Mouse (Mus musculus): Measurements from ENCODE around the gene Atg13.

Atg13 gene

GRCm38 (mm10) chr2:91695436-91696224 lies 14.7 kb downstream of the Atg13 start:
- DNase-seq (ENCODE audit: low spot score in 2 of 2): no peak

GRCm38 (mm10) chr2:91689452-91689851 lies 20.9 kb downstream of the Atg13 start:
- peak; percentile 71 to 75 for DNase-seq (ENCODE audit: low spot score in 2 of 2)

- no peak for DNase-seq (ENCODE audit: low spot score in 2 of 2)
Observed at GRCm38 (mm10) chr2:91683919-91684318, 26.5 kb downstream of the Atg13 start.

- peak; percentile 70 to 81 for DNase-seq (ENCODE audit: low spot score in 2 of 2)
Observed at GRCm38 (mm10) chr2:91682850-91683249, 27.5 kb downstream of the Atg13 start.

- DNase-seq (ENCODE audit: low spot score in 2 of 2): no peak
Observed at GRCm38 (mm10) chr2:91676961-91677360, 33.4 kb downstream of the Atg13 start.

GRCm38 (mm10) chr2:91676420-91676819 lies 34.0 kb downstream of the Atg13 start:
- no peak for DNase-seq (ENCODE audit: low spot score in 2 of 2)

- peak; percentile 52 to 65 for DNase-seq (ENCODE audit: low spot score in 2 of 2)
Observed at GRCm38 (mm10) chr2:91674895-91675294, 35.5 kb downstream of the Atg13 start.

- DNase-seq (ENCODE audit: low spot score in 2 of 2): no peak
Observed at GRCm38 (mm10) chr2:91673587-91673986, 36.8 kb downstream of the Atg13 start.

- no peak for DNase-seq (ENCODE audit: low spot score in 2 of 2)
Observed at GRCm38 (mm10) chr2:91670038-91670437, 40.3 kb downstream of the Atg13 start.

- DNase-seq (ENCODE audit: low spot score in 2 of 2): no peak
Observed at GRCm38 (mm10) chr2:91669326-91669725, 41.0 kb downstream of the Atg13 start.

GRCm38 (mm10) chr2:91667747-91668146 lies 42.6 kb downstream of the Atg13 start:
- DNase-seq (ENCODE audit: low spot score in 2 of 2): no peak

- DNase-seq (ENCODE audit: low spot score in 2 of 2): no peak
Observed at GRCm38 (mm10) chr2:91666386-91666910, 43.9 kb downstream of the Atg13 start.

GRCm38 (mm10) chr2:91664780-91665179 lies 45.6 kb downstream of the Atg13 start:
- DNase-seq (ENCODE audit: low spot score in 2 of 2): no peak

GRCm38 (mm10) chr2:91660981-91661380 lies 49.4 kb downstream of the Atg13 start:
- no peak for DNase-seq (ENCODE audit: low spot score in 2 of 2)

GRCm38 (mm10) chr2:91659657-91660056 lies 50.7 kb downstream of the Atg13 start:
- DNase-seq (ENCODE audit: low spot score in 2 of 2): no peak

- no peak for DNase-seq (ENCODE audit: low spot score in 2 of 2)
Observed at GRCm38 (mm10) chr2:91656774-91657173, 53.6 kb downstream of the Atg13 start.

GRCm38 (mm10) chr2:91655827-91656226 lies 54.5 kb downstream of the Atg13 start:
- no peak for DNase-seq (ENCODE audit: low spot score in 2 of 2)

- no peak for DNase-seq (ENCODE audit: low spot score in 2 of 2)
Observed at GRCm38 (mm10) chr2:91655388-91655787, 55.0 kb downstream of the Atg13 start.

- peak in 1 of 2 experiments; percentile 65 for DNase-seq (ENCODE audit: low spot score in 2 of 2)
Observed at GRCm38 (mm10) chr2:91652863-91653262, 57.5 kb downstream of the Atg13 start.

- DNase-seq (ENCODE audit: low spot score in 2 of 2): no peak
Observed at GRCm38 (mm10) chr2:91651458-91652258, 58.7 kb downstream of the Atg13 start.

GRCm38 (mm10) chr2:91650360-91650995 lies 59.9 kb downstream of the Atg13 start:
- DNase-seq (ENCODE audit: low spot score in 2 of 2): no peak
